Mouse (Mus musculus) erythroblast, embryonic 14.5 days (primary cell): ENCODE results near the gene Tnfrsf1b.

ENCODE experiments used
- GATA1 ChIP-seq: IDR thresholded peaks from 2 replicates; pipeline ENCODE4 v1.6.1; 2012; ENCODE audit warnings: low read length, inconsistent platforms, mixed read lengths
- TAL1 ChIP-seq: IDR thresholded peaks from 3 replicates; pipeline ENCODE4 v1.6.1; 2012; ENCODE audit warnings: low read length, inconsistent platforms, mixed read lengths

- no peak for TF ChIP-seq TAL1
- TF ChIP-seq GATA1 = no peak
These were observed 4.9 kb upstream of the Tnfrsf1b start for GRCm38 (mm10) chr4:145251546-145251945.
